Mouse (Mus musculus): ENCODE data around the gene Ptprg. TPM values are rescaled to one million over a fixed set of nuclear protein-coding genes. Genes with fewer than 3 reads are reported as not detected.

Ptprg gene
- polyA plus RNA-seq, 1 experiment: 12.1 TPM

- TF ChIP-seq POLR2A (IDR thresholded peaks at IDR 0.05; ENCODE audit: control insufficient read depth, low read depth, low read length): no peak
- Histone ChIP-seq H3K4me1 (ENCODE audit: control insufficient read depth, insufficient read depth, low read length) (no peaks in the 10 kb centered on the region), H3K36me3 (ENCODE audit: control insufficient read depth, insufficient read depth, low read length) (no peaks in the 10 kb centered on the region), H3K27ac (ENCODE audit: control insufficient read depth, insufficient read depth, low read depth, low read length) (no peak overlapping the region), H3K4me3 (ENCODE audit: control insufficient read depth, low read depth, low read length) (no peak overlapping the region), H3K27me3 (ENCODE audit: control insufficient read depth, insufficient read depth, low read length) (no peaks in the 10 kb centered on the region)
These were observed 204.9 kb downstream of the Ptprg start for GRCm38 (mm10) chr14:11758185-11758584.

GRCm38 (mm10) chr14:11759356-11759755 is 206.0 kb downstream of the Ptprg start:
- Histone ChIP-seq H3K4me1 (ENCODE audit: control insufficient read depth, insufficient read depth, low read length) (no peaks in the 10 kb centered on the region), H3K27me3 (ENCODE audit: control insufficient read depth, insufficient read depth, low read length) (no peaks in the 10 kb centered on the region), H3K4me3 (ENCODE audit: control insufficient read depth, low read depth, low read length) (no peak overlapping the region), H3K36me3 (ENCODE audit: control insufficient read depth, insufficient read depth, low read length) (no peaks in the 10 kb centered on the region), H3K27ac (ENCODE audit: control insufficient read depth, insufficient read depth, low read depth, low read length) (no peak overlapping the region)
- no peak for TF ChIP-seq POLR2A (IDR thresholded peaks at IDR 0.05; ENCODE audit: control insufficient read depth, low read depth, low read length)
- no peak for TF ChIP-seq CTCF (IDR thresholded peaks at IDR 0.05; ENCODE audit: control insufficient read depth, insufficient read depth, insufficient replicate concordance, low read depth, low read length)

DNA sequence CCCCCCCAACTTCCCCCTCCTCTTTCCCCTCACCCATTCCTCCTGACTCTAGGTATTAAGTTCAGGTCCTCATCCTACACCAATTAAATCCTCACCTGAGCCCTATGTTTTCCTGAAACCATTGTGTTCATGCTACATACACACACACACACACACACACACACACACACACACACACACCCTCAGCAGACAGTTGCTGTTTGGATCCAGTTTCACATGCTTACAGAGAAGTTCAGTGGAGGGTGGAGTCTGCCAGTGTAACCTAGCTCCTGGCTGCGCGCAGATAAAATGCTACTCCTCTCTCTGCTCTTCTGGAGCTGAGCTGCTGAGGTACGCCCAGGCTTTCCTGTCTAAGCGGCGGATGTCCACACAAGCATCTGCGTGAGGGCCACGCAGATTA is 209.7 kb downstream of the Ptprg start:
- Histone ChIP-seq H3K36me3 (ENCODE audit: control insufficient read depth, insufficient read depth, low read length) (no peaks in the 10 kb centered on the region), H3K4me3 (ENCODE audit: control insufficient read depth, low read depth, low read length) (no peak overlapping the region), H3K4me1 (ENCODE audit: control insufficient read depth, insufficient read depth, low read length) (no peaks in the 10 kb centered on the region), H3K27me3 (ENCODE audit: control insufficient read depth, insufficient read depth, low read length) (no peaks in the 10 kb centered on the region), H3K27ac (ENCODE audit: control insufficient read depth, insufficient read depth, low read depth, low read length) (no peak overlapping the region)
- no peak for TF ChIP-seq POLR2A (IDR thresholded peaks at IDR 0.05; ENCODE audit: control insufficient read depth, low read depth, low read length)
- no peak for TF ChIP-seq CTCF (IDR thresholded peaks at IDR 0.05; ENCODE audit: control insufficient read depth, insufficient read depth, insufficient replicate concordance, low read depth, low read length)

DNA sequence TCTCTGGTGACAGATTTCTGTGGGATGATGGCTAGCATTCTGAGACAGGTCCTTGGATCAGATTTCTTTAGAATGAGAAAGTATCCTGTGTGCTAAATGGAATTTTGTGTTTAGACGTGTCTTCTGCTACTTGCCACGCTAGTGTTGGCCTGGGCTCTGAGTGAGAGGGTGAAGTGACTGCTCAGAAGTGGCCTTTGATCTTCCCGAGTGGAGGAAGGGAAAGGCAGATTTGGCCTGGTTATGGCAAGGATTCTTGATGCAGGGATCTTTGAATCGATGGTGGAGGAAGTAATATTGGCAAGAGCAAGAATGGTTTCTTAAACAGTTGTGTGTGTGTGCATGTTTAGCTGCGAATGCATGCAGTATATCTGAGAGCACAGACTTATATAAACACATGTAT is 219.4 kb downstream of the Ptprg start:
- TF ChIP-seq CTCF (IDR thresholded peaks at IDR 0.05; ENCODE audit: control insufficient read depth, insufficient read depth, insufficient replicate concordance, low read depth, low read length): no peak
- TF ChIP-seq POLR2A (IDR thresholded peaks at IDR 0.05; ENCODE audit: control insufficient read depth, low read depth, low read length): no peak
- Histone ChIP-seq H3K36me3 (ENCODE audit: control insufficient read depth, insufficient read depth, low read length) (no peaks in the 10 kb centered on the region), H3K4me3 (ENCODE audit: control insufficient read depth, low read depth, low read length) (no peak overlapping the region), H3K4me1 (ENCODE audit: control insufficient read depth, insufficient read depth, low read length) (no peaks in the 10 kb centered on the region), H3K27ac (ENCODE audit: control insufficient read depth, insufficient read depth, low read depth, low read length) (no peak overlapping the region), H3K27me3 (ENCODE audit: control insufficient read depth, insufficient read depth, low read length) (no peaks in the 10 kb centered on the region)

DNA sequence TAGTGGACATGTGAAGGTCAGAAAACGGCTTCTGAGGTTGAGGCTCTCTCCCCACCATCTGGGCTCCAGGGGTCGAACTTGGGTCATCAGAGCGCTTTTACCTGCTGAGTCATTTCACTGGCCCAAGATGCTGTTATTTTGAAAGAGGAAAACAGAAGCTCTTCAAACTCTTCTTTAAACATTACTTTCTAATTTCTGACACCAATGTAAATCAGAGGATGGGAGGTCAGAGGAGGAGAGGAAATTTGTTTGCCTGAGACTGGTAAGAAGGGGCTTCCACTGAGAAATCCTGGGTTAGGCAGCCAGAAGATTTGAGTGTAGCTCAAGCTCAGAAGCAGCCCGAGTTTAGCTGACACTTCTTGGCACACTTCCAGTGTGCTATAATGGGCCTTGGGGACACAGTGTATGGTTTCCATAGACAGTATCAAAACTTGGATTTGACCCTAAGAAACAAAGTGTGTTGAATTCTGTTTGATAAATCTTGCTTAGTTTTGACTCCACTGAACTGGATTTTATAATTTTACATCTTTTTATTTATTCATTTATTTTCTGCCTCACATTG is 221.2 kb downstream of the Ptprg start:
- H3K4me3 ChIP-seq (ENCODE audit: control insufficient read depth, low read depth, low read length): no peak overlapping the region

GRCm38 (mm10) chr14:11775204-11775603 is 221.9 kb downstream of the Ptprg start:
- Histone ChIP-seq H3K4me1 (ENCODE audit: control insufficient read depth, insufficient read depth, low read length) (no peaks in the 10 kb centered on the region), H3K36me3 (ENCODE audit: control insufficient read depth, insufficient read depth, low read length) (no peaks in the 10 kb centered on the region), H3K4me3 (ENCODE audit: control insufficient read depth, low read depth, low read length) (no peak overlapping the region), H3K27me3 (ENCODE audit: control insufficient read depth, insufficient read depth, low read length) (no peaks in the 10 kb centered on the region), H3K27ac (ENCODE audit: control insufficient read depth, insufficient read depth, low read depth, low read length) (no peak overlapping the region)
- TF ChIP-seq POLR2A (IDR thresholded peaks at IDR 0.05; ENCODE audit: control insufficient read depth, low read depth, low read length): no peak

More for the DNA sequence above, 221.2 kb downstream of the Ptprg start:
- Histone ChIP-seq H3K36me3 (ENCODE audit: control insufficient read depth, insufficient read depth, low read length) (no peaks in the 10 kb centered on the region), H3K27ac (ENCODE audit: control insufficient read depth, insufficient read depth, low read depth, low read length) (no peak overlapping the region), H3K27me3 (ENCODE audit: control insufficient read depth, insufficient read depth, low read length) (no peaks in the 10 kb centered on the region), H3K4me1 (ENCODE audit: control insufficient read depth, insufficient read depth, low read length) (no peaks in the 10 kb centered on the region)
- TF ChIP-seq POLR2A (IDR thresholded peaks at IDR 0.05; ENCODE audit: control insufficient read depth, low read depth, low read length): no peak
- TF ChIP-seq CTCF (IDR thresholded peaks at IDR 0.05; ENCODE audit: control insufficient read depth, insufficient read depth, insufficient replicate concordance, low read depth, low read length): no peak

GRCm38 (mm10) chr14:11775951-11776495 is 222.7 kb downstream of the Ptprg start:
- Histone ChIP-seq H3K36me3 (ENCODE audit: control insufficient read depth, insufficient read depth, low read length) (no peaks in the 10 kb centered on the region), H3K4me1 (ENCODE audit: control insufficient read depth, insufficient read depth, low read length) (no peaks in the 10 kb centered on the region), H3K27ac (ENCODE audit: control insufficient read depth, insufficient read depth, low read depth, low read length) (no peak overlapping the region), H3K4me3 (ENCODE audit: control insufficient read depth, low read depth, low read length) (no peak overlapping the region), H3K27me3 (ENCODE audit: control insufficient read depth, insufficient read depth, low read length) (no peaks in the 10 kb centered on the region)
- TF ChIP-seq POLR2A (IDR thresholded peaks at IDR 0.05; ENCODE audit: control insufficient read depth, low read depth, low read length) (no peak), CTCF (IDR thresholded peaks at IDR 0.05; ENCODE audit: control insufficient read depth, insufficient read depth, insufficient replicate concordance, low read depth, low read length) (no peak)

DNA sequence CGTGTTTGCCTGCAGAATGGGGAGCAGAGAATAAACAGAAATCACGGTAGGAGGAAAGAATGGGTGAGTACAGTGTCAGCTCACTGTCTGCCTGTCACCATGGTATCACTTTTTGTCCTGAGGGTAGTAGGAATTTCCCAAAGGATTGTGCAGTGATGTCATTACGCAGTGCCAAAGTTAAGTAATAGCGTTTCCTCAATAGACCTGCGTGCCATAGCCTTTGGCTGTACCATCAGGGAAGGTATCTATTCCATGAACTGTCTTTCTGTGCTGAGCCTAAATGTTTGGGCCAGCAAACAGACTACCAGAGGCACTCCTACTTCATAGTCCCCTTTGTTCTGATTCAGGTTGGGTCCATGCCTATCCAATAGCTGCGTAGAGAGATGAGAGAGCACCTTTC is 223.2 kb downstream of the Ptprg start:
- no peaks in the 10 kb centered on the region for H3K4me1 ChIP-seq (ENCODE audit: control insufficient read depth, insufficient read depth, low read length)
- no peak overlapping the region for H3K4me3 ChIP-seq (ENCODE audit: control insufficient read depth, low read depth, low read length)
- TF ChIP-seq CTCF (IDR thresholded peaks at IDR 0.05; ENCODE audit: control insufficient read depth, insufficient read depth, insufficient replicate concordance, low read depth, low read length) (no peak), POLR2A (IDR thresholded peaks at IDR 0.05; ENCODE audit: control insufficient read depth, low read depth, low read length) (no peak)
- no peak overlapping the region for H3K27ac ChIP-seq (ENCODE audit: control insufficient read depth, insufficient read depth, low read depth, low read length)
- no peaks in the 10 kb centered on the region for H3K27me3 ChIP-seq (ENCODE audit: control insufficient read depth, insufficient read depth, low read length)
- no peaks in the 10 kb centered on the region for H3K36me3 ChIP-seq (ENCODE audit: control insufficient read depth, insufficient read depth, low read length)
